Mouse (Mus musculus) thymus, postnatal 36 days (tissue): Measurements from ENCODE around the gene Msantd1.

ENCODE experiments used
- DNase-seq, 2 experiments: peaks; one replicate each; pipeline ENCODE4 v3.0.0; 2022; ENCODE audit warnings: mixed read lengths in 2 of 2

The Msantd1 gene

DNA sequence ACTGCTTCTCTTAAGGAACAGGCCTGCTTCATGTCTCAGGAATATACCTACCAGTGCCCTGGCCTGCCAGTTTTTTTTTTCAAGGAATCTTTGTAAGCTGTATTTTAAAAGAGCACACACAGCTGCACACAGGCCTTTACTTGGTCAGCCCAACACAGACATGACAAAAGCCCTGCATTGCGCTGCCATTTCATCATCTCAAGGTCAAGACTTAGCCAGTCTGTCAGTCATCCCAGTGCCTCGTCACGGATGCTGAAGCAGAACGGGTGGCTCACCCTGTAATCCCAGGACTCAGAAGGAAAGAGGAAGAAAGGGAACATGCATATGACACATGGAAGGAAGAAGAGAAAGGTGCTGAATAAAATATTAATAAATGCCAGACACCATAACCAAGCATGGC is 19.8 kb downstream of the Msantd1 start:
- DNase-seq: no peak

DNA sequence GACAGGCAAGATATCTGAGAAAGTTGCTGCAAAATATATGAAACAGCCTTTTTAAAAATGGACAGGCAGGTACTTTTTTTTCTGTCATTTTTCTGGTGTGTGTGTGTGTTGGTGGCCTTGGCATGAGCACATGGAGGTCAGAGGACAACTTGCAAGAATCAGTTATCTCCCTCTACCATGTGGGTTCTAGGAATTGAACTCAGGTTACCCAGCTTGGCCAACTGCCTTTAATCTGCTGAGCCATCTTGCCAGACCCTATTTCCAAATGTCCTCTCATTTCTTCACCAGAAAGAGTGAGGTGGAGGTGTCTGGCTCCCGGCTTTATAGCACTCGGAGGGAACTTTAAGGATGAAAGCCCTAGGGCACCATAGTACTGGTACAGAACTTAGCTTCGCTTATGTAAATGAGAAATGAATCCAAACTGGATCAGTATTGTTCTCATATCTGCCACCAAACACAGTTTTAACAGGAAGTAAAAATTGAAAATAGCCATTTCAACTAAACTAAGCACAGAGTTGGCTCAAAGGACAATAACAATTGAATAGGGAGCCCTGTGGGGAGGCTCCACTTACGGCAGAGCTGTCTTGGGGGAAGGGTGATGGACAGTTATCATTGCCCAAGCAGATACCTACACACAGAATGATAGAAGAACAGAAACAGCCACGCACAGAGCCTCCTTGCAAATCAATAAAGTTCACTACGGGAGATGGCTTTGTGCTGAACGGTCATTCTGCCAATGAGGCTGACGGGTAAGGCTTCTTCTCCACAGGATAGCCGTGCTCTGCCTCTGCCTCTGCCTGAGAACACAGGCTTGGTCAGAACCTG is 22.6 kb downstream of the Msantd1 start:
- DNase-seq: no peak

DNA sequence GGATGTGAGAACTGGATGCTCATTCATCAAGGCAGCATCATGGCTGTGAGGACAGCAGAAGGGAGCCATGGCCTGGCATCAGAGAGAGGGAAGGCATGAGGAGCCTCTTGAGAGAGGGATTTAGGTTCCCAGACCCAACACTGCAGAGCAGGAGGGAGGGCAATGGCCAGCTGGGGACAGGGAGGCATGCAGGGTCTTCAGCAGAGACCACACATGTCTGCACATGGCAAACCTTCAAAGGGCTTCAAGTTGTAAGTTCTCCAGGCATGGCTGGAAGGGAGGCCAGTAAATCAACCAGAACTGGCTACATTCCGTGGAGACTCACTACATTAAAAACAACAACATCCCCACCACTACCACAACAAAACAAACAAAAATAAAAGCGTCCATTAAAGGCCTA is 23.3 kb downstream of the Msantd1 start:
- DNase-seq: no peak

DNA sequence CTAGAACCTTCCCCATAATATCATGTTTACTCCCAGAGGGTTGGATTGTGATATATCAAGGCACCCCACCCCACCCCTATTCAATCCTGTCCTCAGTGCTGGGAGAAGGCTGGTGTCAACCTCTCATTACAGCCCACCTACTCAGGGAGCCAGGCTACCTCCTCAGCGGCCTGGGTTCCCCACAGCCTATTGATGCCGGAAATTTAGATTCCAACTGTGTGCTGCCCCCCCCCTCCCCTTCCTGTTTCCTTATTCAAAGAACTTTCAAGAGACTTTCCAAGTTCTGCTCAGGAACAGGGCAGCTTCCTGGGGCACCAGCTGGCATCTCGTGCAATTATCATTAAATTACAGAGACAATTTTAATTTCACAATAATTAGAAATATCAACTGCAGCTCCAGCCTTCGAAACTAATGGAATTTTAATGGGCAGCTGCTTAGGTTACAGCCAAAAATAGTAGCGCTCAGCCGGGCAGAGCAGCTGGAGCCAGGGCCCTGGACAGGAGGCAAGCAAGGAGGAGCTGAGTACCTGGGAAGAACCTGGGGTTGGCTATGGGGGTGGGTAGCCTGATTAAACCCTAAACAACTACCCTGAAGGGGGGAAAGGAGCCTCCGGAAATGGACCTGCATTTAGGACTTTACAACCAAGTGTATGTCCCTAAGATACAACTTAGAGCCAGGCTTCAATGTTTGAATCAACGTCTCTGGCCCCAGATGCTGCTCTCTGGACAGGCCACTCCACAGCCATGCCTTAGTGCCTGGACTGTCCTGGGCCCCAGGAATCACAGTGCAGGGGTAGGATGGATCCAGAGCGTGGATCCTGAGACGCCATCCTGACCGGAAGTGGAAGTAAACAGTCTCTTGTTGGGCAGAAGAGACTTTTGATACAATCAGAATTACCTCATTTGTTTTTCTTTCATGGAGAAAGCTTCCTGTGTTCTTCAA is 24.0 kb downstream of the Msantd1 start:
- no peak for DNase-seq

DNA sequence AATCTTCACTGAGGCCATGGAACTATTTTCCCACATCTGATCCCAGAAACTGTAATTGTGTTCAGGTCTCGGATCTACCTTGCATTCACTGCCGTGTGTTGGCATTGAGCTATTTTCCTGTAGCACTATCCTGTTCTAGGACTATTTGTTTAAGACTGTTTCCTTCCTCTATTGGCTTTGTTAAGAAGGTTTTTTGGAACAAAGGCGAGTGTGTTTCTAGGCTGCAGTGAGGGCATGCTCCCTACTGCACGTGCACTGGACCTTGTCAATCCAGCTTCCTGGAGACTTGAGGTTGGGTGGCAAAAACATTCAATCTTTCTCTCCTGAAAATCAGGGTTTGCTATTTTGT is 24.6 kb downstream of the Msantd1 start:
- no peak for DNase-seq

DNA sequence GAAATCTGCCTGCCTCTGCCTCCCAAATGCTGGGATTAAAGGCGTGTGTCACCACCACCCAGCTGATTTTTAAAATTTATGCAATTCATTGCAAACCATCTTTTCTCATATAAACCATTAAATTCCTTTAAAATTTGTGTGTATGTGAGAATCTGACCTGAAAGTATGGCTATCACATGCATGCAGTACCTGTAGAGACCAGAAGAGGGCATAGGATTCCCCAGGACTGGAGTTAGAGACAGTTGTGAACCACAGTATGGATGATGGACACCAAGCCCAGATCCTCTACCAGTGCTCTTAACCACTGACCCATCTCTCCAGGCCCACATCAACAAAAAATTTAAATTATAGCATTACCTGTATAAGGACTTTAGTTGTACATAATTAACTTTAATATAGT is 25.6 kb downstream of the Msantd1 start:
- DNase-seq: no peak

DNA sequence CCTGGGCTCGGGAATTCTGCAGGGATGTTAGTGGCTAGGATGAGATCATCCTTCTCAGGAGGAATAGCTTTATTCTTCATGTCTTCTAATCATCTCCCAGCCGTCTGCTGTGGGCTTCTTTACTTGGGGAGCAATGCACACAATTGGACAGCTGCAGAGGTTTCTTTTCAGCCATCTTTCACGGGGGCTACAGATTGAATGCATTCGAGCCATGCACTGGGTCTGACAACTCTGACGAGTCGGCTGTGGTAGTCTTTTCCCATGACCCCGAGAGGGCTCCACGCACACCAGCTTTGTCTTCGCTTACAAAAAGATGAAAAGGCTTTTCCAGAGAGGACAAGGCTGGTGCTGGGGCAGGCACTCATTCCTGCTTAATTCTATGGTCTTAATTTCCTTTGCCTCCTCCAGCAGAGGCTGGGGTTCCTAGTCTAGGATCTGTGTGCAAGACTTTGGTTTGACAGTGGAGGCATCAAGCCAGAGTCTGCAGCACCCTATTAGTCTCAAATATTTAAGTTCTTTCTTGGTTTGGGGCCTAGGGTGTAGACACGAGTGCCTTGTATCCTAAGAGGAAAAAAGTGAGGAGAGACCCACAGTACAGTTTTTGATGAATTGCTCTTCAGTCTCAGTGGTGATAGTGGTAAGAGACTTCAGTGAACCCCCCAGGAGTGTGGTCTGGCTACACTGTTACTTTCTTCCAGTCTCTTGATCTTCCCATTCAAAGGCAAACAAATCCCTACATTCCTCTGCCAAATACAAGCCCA is 34.1 kb downstream of the Msantd1 start:
- no peak for DNase-seq

DNA sequence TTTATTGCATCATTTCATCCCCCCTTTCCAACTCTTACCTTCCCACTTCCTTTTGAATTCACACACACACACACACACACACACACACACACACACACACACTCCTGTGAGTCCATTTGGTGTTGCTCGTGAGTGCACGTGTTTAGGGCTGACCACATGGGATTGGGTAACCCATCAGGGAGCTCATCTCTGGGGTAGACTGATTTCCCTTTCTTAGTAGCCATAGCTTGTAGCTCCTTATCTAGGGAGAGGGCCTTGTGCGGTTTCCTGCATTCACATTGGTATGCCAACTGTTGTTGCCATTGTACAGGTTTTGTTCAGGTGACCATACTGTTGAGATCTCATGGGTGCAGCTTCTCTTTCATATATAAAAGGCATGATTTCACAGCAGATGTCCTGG is 35.6 kb downstream of the Msantd1 start:
- no peak for DNase-seq

GRCm38 (mm10) chr5:34948861-34949760 is 41.3 kb downstream of the Msantd1 start, which contains the start of gene Rgs12:
Rgs12 (plus strand) TSS chr5:34949445.
- peak; percentile 85 to 88 for DNase-seq

DNA sequence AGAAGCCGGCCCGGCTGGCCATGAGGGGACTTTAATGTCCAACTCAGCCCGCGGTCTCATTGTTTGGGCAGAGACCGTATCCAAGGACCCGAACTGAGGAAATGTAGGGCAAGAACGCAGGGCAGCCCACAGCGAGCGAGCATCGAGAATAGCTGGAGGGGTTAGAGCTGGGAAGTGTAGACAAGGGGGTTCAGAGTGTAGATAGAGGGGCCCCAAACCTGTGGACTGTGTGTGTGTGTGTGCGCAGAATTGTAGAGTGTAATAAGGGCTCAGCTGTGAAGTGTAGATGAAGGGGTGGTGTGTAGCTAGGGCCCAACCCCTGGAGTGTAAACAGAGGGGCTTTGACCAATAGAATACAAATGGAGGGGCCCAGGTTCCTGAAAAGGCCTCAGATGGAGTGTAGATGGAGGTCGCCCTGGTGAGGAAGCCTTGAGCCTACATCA is 42.0 kb downstream of the Msantd1 start:
- no peak for DNase-seq

DNA sequence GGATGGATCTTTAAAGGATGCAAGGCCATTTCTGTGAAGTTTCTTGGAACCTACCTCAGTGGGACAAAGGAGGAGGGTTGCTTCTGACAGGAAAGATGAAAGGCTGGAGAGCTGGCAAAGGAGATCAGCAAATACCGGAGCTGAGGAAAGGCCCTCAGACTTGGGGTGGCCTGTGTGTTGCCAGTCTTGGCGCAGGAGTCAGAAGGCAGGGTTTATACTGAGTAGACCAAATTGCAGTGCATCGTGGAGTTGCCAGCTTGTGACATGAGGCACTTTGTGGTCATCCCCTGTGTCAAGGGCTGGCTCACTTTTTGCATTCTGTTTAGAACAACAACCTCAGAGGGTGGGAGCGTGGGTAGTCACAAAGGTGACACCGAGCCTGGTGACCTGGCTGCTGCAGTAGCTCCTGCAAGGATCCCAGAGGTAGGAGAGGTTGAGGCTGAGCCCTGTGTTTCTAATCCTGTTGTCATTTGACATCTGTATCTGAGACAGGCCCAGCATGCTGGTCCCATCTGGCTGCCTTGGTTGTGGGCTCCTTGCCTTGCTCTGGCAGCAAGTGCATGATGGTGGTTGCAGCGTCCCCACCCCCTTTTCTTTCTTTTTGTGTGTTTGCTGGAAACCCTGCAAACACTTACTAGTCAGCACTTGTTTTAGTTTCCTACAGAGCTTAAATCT is 42.8 kb downstream of the Msantd1 start:
- DNase-seq: peak; percentile 10 to 15

DNA sequence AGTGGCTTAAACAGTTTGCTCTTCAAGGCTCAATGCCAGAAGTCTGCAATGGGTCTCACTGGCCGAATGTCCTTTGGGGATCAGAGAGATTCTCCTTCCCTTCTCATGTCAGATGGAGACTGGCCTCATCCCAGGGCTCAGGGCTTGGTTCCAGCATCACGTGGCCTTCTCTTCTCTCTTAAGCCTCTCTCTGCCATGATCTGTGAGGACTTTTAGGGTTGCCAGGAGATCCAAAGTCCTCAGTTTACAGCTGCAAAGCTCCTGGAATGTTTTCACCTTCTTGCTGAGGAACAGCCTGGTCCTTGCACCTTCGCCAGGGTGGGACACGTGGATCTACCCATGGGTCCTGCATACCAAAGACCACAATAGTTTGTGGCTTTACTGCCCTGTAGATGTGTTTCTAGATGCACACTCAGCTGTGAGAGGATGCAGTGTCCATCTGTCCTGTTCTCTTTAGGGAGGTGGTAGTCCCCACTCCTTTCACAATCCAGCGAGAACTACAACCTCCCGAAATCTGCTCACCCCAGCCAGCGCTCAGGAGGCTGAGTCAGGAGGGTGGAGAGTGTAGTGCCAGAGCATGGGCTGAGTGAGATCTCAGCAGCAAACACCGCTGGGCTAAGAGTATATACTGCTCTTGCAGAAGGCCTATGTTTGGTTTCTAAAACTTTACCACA is 43.5 kb downstream of the Msantd1 start:
- DNase-seq: no peak

DNA sequence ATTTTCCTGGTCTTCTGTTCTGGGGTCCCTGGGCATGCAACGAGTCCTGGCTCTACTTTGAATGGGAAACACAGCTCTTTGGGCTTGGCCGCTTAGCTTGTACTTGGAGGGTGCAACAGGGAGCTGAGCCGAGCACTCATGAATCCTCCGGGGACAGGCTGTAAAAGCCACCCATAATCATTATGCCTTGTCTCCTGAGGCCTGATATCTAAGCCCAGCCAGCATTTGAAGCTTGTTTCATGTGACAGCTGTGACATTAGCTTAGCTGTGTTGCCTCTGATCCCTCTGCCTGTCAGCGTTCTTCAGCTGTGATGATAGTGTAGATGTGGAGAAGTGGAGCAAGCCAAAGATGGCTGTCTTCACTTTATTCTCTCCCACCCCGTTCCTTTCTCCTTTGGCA is 46.7 kb downstream of the Msantd1 start:
- no peak for DNase-seq

- no peak for DNase-seq
These were observed 47.8 kb downstream of the Msantd1 start for GRCm38 (mm10) chr5:34955630-34956029.

DNA sequence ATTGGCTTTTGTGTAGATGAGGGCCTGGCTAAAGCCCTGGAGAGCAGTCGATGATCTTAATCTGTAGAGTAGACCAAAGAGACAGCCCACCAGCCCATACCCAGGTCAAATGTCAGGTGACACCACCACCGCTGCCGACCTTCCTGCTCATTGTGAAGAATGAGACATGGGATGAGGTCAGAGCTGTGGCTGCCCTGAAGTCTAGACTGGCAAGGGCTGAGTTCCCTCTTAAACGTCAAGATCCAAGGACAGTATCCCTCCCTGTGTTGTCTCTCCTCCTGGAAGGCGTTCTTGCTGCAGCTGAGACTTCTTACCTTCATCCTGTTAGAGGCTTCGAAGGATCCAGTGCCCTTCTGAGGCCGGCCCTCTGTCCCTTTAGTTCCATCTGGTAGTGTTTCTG is 48.3 kb downstream of the Msantd1 start:
- no peak for DNase-seq

DNA sequence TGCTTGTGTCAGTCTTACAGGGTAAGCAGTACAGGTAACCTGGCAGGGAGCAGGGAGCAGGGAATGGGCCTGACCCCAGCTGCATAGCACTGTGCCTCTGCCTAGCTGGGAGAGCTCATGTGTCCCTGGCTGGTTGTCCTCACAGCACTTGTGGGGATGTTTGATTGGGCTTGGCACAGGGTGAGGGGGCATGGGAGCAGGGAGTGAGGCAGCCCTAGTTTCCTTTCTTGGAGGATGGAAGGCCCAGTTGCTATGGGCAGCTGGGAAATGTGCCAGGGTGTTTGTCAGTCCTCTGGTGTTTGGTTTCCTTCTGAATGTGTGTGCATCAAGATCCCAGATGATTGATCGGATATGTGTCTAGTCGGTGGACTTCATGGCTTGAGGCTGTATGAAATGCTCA is 49.2 kb downstream of the Msantd1 start:
- no peak for DNase-seq

- DNase-seq: no peak
These were observed 52.2 kb downstream of the Msantd1 start for GRCm38 (mm10) chr5:34960021-34960420.

- DNase-seq: no peak
These were observed 57.7 kb downstream of the Msantd1 start for GRCm38 (mm10) chr5:34965531-34965930.

GRCm38 (mm10) chr5:34968386-34968785 is 60.6 kb downstream of the Msantd1 start:
- DNase-seq: no peak

DNA sequence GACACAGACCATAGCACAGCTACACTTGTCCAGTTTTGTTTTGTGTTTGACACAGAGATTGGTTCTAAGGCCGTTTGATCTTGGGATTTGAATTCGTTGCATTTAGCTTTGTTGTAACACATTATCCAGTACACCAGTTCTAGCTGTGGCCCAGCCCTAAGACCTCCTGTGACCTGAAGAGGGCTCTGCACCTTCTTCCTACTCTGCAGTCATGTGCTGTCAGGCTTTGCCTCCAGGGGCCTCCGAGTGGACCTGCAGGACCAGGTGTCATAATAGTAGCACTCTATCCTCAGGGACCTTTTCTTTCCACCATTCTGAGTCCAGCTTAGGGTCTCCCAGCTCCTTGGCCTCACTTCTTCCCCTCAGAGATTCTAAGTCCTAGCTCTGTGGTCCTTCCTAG is 64.7 kb downstream of the Msantd1 start:
- no peak for DNase-seq
